ENCODE assay signal across 7 mouse cellular contexts in the genomic region with DNA sequence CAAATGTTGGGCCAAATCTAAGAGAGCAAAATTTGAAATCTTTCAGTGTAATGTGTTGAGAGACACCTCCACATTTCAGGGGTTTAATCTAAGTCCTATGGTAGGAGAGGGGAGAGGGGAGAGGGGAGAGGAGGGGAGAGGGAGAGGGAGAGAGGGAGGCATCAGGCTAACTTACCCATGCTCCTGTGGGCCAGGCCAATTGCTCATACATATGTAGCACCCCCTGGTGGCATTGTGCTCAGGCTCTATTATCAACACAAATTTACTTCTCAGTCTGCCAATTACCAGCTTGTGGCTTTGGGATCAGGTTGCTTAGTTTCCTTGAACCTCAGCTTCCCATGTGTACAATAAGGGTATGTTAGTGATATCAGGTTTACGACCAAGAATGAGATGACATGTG.
A peak's percentile ranks its signal among the peaks of the same experiment; 100 is the strongest.
DNase-seq lines count a peak whose midpoint lies in the region; ATAC-seq and TF ChIP-seq lines count a peak whose summit lies in the region.

No protein-coding gene starts in this region.

- H3K27ac ChIP-seq in kidney, embryonic 14.5 days (ENCODE audit: low read depth, low read length): no peak overlapping the region
- no peak overlapping the region for H3K27ac ChIP-seq in CH12.LX (ENCODE audit: insufficient read depth, low read depth)
- H3K27ac ChIP-seq in hindbrain, postnatal 0 days: no peak overlapping the region

- no peaks in the 10 kb centered on the region for H3K36me3 ChIP-seq in kidney, embryonic 14.5 days (ENCODE audit: control insufficient read depth, insufficient read depth, low read length)
- H3K36me3 ChIP-seq in CH12.LX (replicated peaks in 1 of 2; ENCODE audit: control insufficient read depth in 1 of 2, insufficient read depth in 1 of 2, low read length in 1 of 2): no peaks in the 10 kb centered on the region
- H3K36me3 ChIP-seq in hindbrain, postnatal 0 days (ENCODE audit: insufficient read depth, low read length): no peaks in the 10 kb centered on the region

- H3K4me1 ChIP-seq in kidney, embryonic 14.5 days (ENCODE audit: control insufficient read depth, insufficient read depth, low read length): no peaks in the 10 kb centered on the region
- H3K4me1 ChIP-seq in CH12.LX (ENCODE audit: control insufficient read depth in 1 of 2, insufficient read depth in 2 of 2): no peaks in the 10 kb centered on the region
- peaks cover 13% of the 10 kb centered on the region; the same call in 1 of the 2 replicates for H3K4me1 ChIP-seq in hindbrain, postnatal 0 days (ENCODE audit: insufficient read depth, low read length)

- dilution Hi-C loops in CH12.LX (cut with MboI; ENCODE audit: extremely low pct_ligation_motif_present, extremely low pct_unique_long_range_greater_than_20kb, low sequenced_read_pairs): no loop called here

- no peak for TF ChIP-seq POLR2A in CH12.LX (IDR thresholded peaks at IDR 0.05; ENCODE audit: low read depth, low read length)

- no peaks in the 10 kb centered on the region for H3K27me3 ChIP-seq in kidney, embryonic 14.5 days (ENCODE audit: control insufficient read depth, insufficient read depth, low read length)
- peaks cover 28% of the 10 kb centered on the region for H3K27me3 ChIP-seq in CH12.LX (replicated peaks)
- H3K27me3 ChIP-seq in hindbrain, postnatal 0 days (ENCODE audit: insufficient read depth, low read length): no peaks in the 10 kb centered on the region

- TF ChIP-seq CTCF in CH12.LX (conservative IDR thresholded peaks at IDR 0.05 in 1 of 2, IDR thresholded peaks at IDR 0.05 in 1 of 2; ENCODE audit: low read depth in 2 of 2, low read length in 2 of 2): peak; percentile 42 to 71
- peak; percentile 65 for TF ChIP-seq CTCF in hindbrain, postnatal 0 days (IDR thresholded peaks at IDR 0.05; ENCODE audit: low read depth)

- no peak for ATAC-seq in kidney, embryonic 14.5 days (ENCODE audit: low FRiP score, low TSS enrichment)
- 0 out of 2 replicates have a peak, but pooled peaks have one; percentile 46 for ATAC-seq in hindbrain, postnatal 0 days
- no peak for ATAC-seq in inflammation-experienced regulatory T-cells, adult 6 months
- ATAC-seq in erythroblast, adult 5-6 weeks (replicated peaks; ENCODE audit: low FRiP score, poor library complexity, severe bottlenecking): no peak

- H3K4me2 ChIP-seq in kidney, embryonic 14.5 days (replicated peaks; ENCODE audit: low read depth, low read length): no peak overlapping the region
- no peak overlapping the region for H3K4me2 ChIP-seq in CH12.LX (ENCODE audit: insufficient read depth, low read depth, poor library complexity, severe bottlenecking)
- H3K4me2 ChIP-seq in hindbrain, postnatal 0 days (ENCODE audit: low read depth, low read length): no peak overlapping the region

- TF ChIP-seq RAD21 in CH12.LX (IDR thresholded peaks at IDR 0.05; ENCODE audit: low read depth, low read length): peak; percentile 59

- peak; percentile 61 for DNase-seq in kidney, adult 9 months
- DNase-seq in CH12.LX (ENCODE audit: extremely low read depth): peak; percentile 55
- peak; percentile 38 for DNase-seq in NIH3T3 (ENCODE audit: low read depth)
- peak; percentile 65 for DNase-seq in hindbrain, postnatal 0 days (ENCODE audit: low spot score)

- H3K4me3 ChIP-seq in kidney, embryonic 14.5 days (ENCODE audit: low read length): no peak overlapping the region
- H3K4me3 ChIP-seq in CH12.LX (replicated peaks in 1 of 3; ENCODE audit: low read depth in 2 of 3, low read length in 2 of 3, poor library complexity in 1 of 3): no peak overlapping the region
- H3K4me3 ChIP-seq in hindbrain, postnatal 0 days (ENCODE audit: low read length): no peak overlapping the region

- H3K9ac ChIP-seq in kidney, embryonic 14.5 days (ENCODE audit: low read depth, low read length): no peak overlapping the region
- H3K9ac ChIP-seq in CH12.LX (ENCODE audit: insufficient read depth, low read depth): no peak overlapping the region
- no peak overlapping the region for H3K9ac ChIP-seq in hindbrain, postnatal 0 days (replicated peaks; ENCODE audit: low read length)

- 80% methylated on average over 1 of the region's 1 CpGs for WGBS in kidney, embryonic 14.5 days
- 69% methylated on average over 1 of the region's 1 CpGs for WGBS in hindbrain, postnatal 0 days

- H3K79me2 ChIP-seq in CH12.LX (replicated peaks; ENCODE audit: control insufficient read depth, extremely low read depth, insufficient read depth, poor library complexity, severe bottlenecking): no peaks in the 10 kb centered on the region

- TF ChIP-seq EP300 in CH12.LX (IDR thresholded peaks at IDR 0.05; ENCODE audit: low read length): no peak

- no peaks in the 10 kb centered on the region for H3K9me3 ChIP-seq in kidney, embryonic 14.5 days (ENCODE audit: control insufficient read depth, low read length)
- no peaks in the 10 kb centered on the region for H3K9me3 ChIP-seq in CH12.LX (replicated peaks; ENCODE audit: low read length)
- H3K9me3 ChIP-seq in hindbrain, postnatal 0 days (ENCODE audit: low read length): no peaks in the 10 kb centered on the region

- in situ Hi-C loops in CH12.LX (cut with MboI; ENCODE audit: low pct_ligation_motif_present, low pct_unique_long_range_greater_than_20kb, low sequenced_read_pairs): no loop called here

TF ChIP-seq in CH12.LX, 34 proteins besides CTCF, POLR2A, EP300 and RAD21:
- TF ChIP-seq ZC3H11A (IDR thresholded peaks at IDR 0.05; ENCODE audit: low read depth, low read length): peak; percentile 26; the same call in 1 of the 2 replicates
- TF ChIP-seq PAX5 (IDR thresholded peaks at IDR 0.05; ENCODE audit: low read length): no peak
- no peak for TF ChIP-seq ZKSCAN1 (IDR thresholded peaks at IDR 0.05; ENCODE audit: borderline replicate concordance, low read depth, low read length)
- TF ChIP-seq SMC3 (IDR thresholded peaks at IDR 0.05; ENCODE audit: low read depth, low read length): peak; percentile 81
- no peak for TF ChIP-seq POLR2AphosphoS2 (IDR thresholded peaks at IDR 0.05; ENCODE audit: low read depth, low read length)
- no peak for TF ChIP-seq NELFE (IDR thresholded peaks at IDR 0.05; ENCODE audit: low read depth, low read length)
- no peak for TF ChIP-seq GABPA (IDR thresholded peaks at IDR 0.05; ENCODE audit: insufficient replicate concordance, low read depth, low read length)
- TF ChIP-seq IRF4 (IDR thresholded peaks at IDR 0.05; ENCODE audit: low read depth, low read length): no peak
- TF ChIP-seq KAT2A (IDR thresholded peaks at IDR 0.05; ENCODE audit: insufficient replicate concordance, low read length): no peak
